Mouse (Mus musculus) spleen, adult 2 months (tissue): Measurements from ENCODE around the gene Amdhd2. TPM values are rescaled to one million over a fixed set of nuclear protein-coding genes. Genes with fewer than 3 reads are reported as not detected.

ENCODE experiments used
- DNase-seq, 2 experiments: peaks; one replicate each; pipeline versions ENCODE4 v3.0.0 to v3.0.0-alpha.2; 2012 to 2021; ENCODE audit warnings: low spot score in 2 of 2, low read depth in 1 of 2
- H3K27ac ChIP-seq: fragments of 200-500 bp; 2 replicates; pipeline ENCODE4 v1.5.1; 2012; ENCODE audit warnings: low read length, inconsistent platforms; ENCODE audit not compliant: insufficient read depth
- H3K27me3 ChIP-seq: fragments of 200-500 bp; 2 replicates; pipeline ENCODE4 v1.6.1; 2012; ENCODE audit warnings: mild to moderate bottlenecking, moderate library complexity, low read length, inconsistent platforms; ENCODE audit not compliant: control insufficient read depth, insufficient read depth
- H3K36me3 ChIP-seq: fragments of 200-500 bp; 2 replicates; pipeline ENCODE4 v1.6.1; 2012; ENCODE audit warnings: mild to moderate bottlenecking, low read length, inconsistent platforms; ENCODE audit not compliant: control insufficient read depth, insufficient read depth
- H3K4me1 ChIP-seq: fragments of 200-500 bp; 2 replicates; pipeline ENCODE4 v1.6.1; 2011; ENCODE audit warnings: inconsistent platforms; ENCODE audit not compliant: control insufficient read depth, insufficient read depth, insufficient read length
- H3K4me3 ChIP-seq: fragments of 200-500 bp; 2 replicates; pipeline ENCODE4 v1.5.1; 2011; ENCODE audit warnings: mild to moderate bottlenecking, inconsistent platforms; ENCODE audit not compliant: insufficient read depth, insufficient read length; ENCODE audit errors: extremely low read depth
- CTCF ChIP-seq: fragments of 200-500 bp; IDR thresholded peaks from 2 replicates; pipeline ENCODE4 v1.5.1; 2011; ENCODE audit warnings: mild to moderate bottlenecking, inconsistent platforms; ENCODE audit not compliant: insufficient read depth, insufficient read length, insufficient replicate concordance; ENCODE audit errors: extremely low read depth
- POLR2A ChIP-seq: fragments of 200-500 bp; IDR thresholded peaks from 2 replicates; pipeline ENCODE4 v1.6.1; 2011; ENCODE audit warnings: low read depth, low read length, inconsistent platforms
- WGBS: fragments of 180-500 bp; shearing (Covaris S2); methylation state at CpG from one replicate; pipeline ENCODE4 v1.1.7; 2018; 5-methylcytosine and 5-hydroxymethylcytosine counted together
- polyA plus RNA-seq: library from polyadenylated mRNA; depleted of rRNA; stranded (reverse); fragments of >200 nt; gene quantifications from 2 replicates; pipeline ENCODE4 v1.2.3, GENCODE M21; 2012

Amdhd2 gene
- polyA plus RNA-seq, 1 experiment, result 41.5 TPM

GRCm38 (mm10) chr17:24195349-24195748 lies 31.8 kb upstream of the Amdhd2 start:
- TF ChIP-seq CTCF (no peak), POLR2A (no peak)
- Histone ChIP-seq H3K27me3 (no peaks in the 10 kb centered on the region), H3K4me1 (no peaks in the 10 kb centered on the region; the same call in 1 of the 2 replicates), H3K4me3 (no peak overlapping the region), H3K27ac (no peak overlapping the region), H3K36me3 (no peaks in the 10 kb centered on the region)
- no peak for DNase-seq
- WGBS, result 71% methylated on average over 2 of the region's 2 CpGs

GRCm38 (mm10) chr17:24193769-24194168 lies 30.2 kb upstream of the Amdhd2 start:
- Histone ChIP-seq H3K36me3 (no peaks in the 10 kb centered on the region), H3K4me3 (no peak overlapping the region), H3K27ac (no peak overlapping the region), H3K27me3 (no peaks in the 10 kb centered on the region), H3K4me1 (no peaks in the 10 kb centered on the region; the same call in 1 of the 2 replicates)
- WGBS, result 77% methylated on average over 5 of the region's 5 CpGs
- TF ChIP-seq CTCF (no peak), POLR2A (no peak)
- DNase-seq, result no peak

- WGBS, result 81% methylated on average over 8 of the region's 8 CpGs
- DNase-seq, result no peak
- Histone ChIP-seq H3K27ac (no peak overlapping the region), H3K27me3 (no peaks in the 10 kb centered on the region), H3K36me3 (no peaks in the 10 kb centered on the region), H3K4me3 (no peak overlapping the region), H3K4me1 (no peaks in the 10 kb centered on the region; the same call in 1 of the 2 replicates)
- TF ChIP-seq CTCF, result no peak
- no peak for TF ChIP-seq POLR2A
Observed at GRCm38 (mm10) chr17:24193268-24193667, 29.7 kb upstream of the Amdhd2 start.

- no peak overlapping the region for H3K4me3 ChIP-seq
- WGBS, result 30% methylated on average over 8 of the region's 8 CpGs
- H3K36me3 ChIP-seq, result no peaks in the 10 kb centered on the region
- H3K27me3 ChIP-seq, result no peaks in the 10 kb centered on the region
- H3K27ac ChIP-seq, result no peak overlapping the region
- no peak for DNase-seq
- TF ChIP-seq POLR2A (no peak), CTCF (no peak)
- no peaks in the 10 kb centered on the region; the same call in 1 of the 2 replicates for H3K4me1 ChIP-seq
Observed at GRCm38 (mm10) chr17:24192848-24193247, 29.3 kb upstream of the Amdhd2 start.

GRCm38 (mm10) chr17:24191481-24191880 lies 27.9 kb upstream of the Amdhd2 start:
- H3K27ac ChIP-seq, result no peak overlapping the region
- H3K36me3 ChIP-seq, result no peaks in the 10 kb centered on the region
- 84% methylated on average over 4 of the region's 4 CpGs for WGBS
- no peaks in the 10 kb centered on the region for H3K27me3 ChIP-seq
- no peak for DNase-seq
- H3K4me1 ChIP-seq, result no peaks in the 10 kb centered on the region; the same call in 1 of the 2 replicates
- TF ChIP-seq CTCF (no peak), POLR2A (no peak)
- H3K4me3 ChIP-seq, result no peak overlapping the region

- no peaks in the 10 kb centered on the region for H3K36me3 ChIP-seq
- no peaks in the 10 kb centered on the region; the same call in 1 of the 2 replicates for H3K4me1 ChIP-seq
- H3K27ac ChIP-seq, result no peak overlapping the region
- H3K4me3 ChIP-seq, result no peak overlapping the region
- DNase-seq, result no peak
- no peaks in the 10 kb centered on the region for H3K27me3 ChIP-seq
- no peak for TF ChIP-seq POLR2A
- WGBS, result 86% methylated on average over 2 of the region's 2 CpGs
Observed at GRCm38 (mm10) chr17:24190934-24191333, 27.4 kb upstream of the Amdhd2 start.

- Histone ChIP-seq H3K4me3 (no peak overlapping the region), H3K27ac (no peak overlapping the region), H3K27me3 (no peaks in the 10 kb centered on the region), H3K36me3 (no peaks in the 10 kb centered on the region), H3K4me1 (no peaks in the 10 kb centered on the region)
- WGBS, result 94% methylated on average over 3 of the region's 3 CpGs
- TF ChIP-seq POLR2A (no peak), CTCF (no peak)
- no peak for DNase-seq
Observed at GRCm38 (mm10) chr17:24174259-24174658, 10.7 kb upstream of the Amdhd2 start.
